Mouse (Mus musculus) olfactory bulb, adult 2 months (tissue): ENCODE measurements around the gene Patz1. TPM values are rescaled to one million over a fixed set of nuclear protein-coding genes. Genes with fewer than 3 reads are reported as not detected.
A peak's percentile ranks its signal among the peaks of the same experiment; 100 is the strongest.

Experiments used
- H3K27ac ChIP-seq: fragments of 200-500 bp; 2 replicates; pipeline ENCODE4 v1.5.1; 2012; ENCODE audit warnings: low read depth, low read length; ENCODE audit not compliant: insufficient read depth
- H3K4me1 ChIP-seq: fragments of 200-500 bp; 2 replicates; pipeline ENCODE4 v1.6.1; 2012; ENCODE audit warnings: low read length; ENCODE audit not compliant: control insufficient read depth, insufficient read depth
- H3K4me3 ChIP-seq: fragments of 200-500 bp; 2 replicates; pipeline ENCODE4 v1.5.1; 2012; ENCODE audit warnings: mild to moderate bottlenecking, low read depth, low read length, moderate library complexity; ENCODE audit not compliant: insufficient read depth
- CTCF ChIP-seq: fragments of 200-500 bp; IDR thresholded peaks from 2 replicates; pipeline ENCODE4 v1.5.1; 2012; ENCODE audit warnings: low read depth, mild to moderate bottlenecking, low read length, moderate library complexity; ENCODE audit not compliant: insufficient read depth
- POLR2A ChIP-seq: fragments of 200-500 bp; IDR thresholded peaks from 2 replicates; pipeline ENCODE4 v1.6.1; 2012; ENCODE audit warnings: mild to moderate bottlenecking, low read depth, low read length, moderate library complexity; ENCODE audit not compliant: insufficient read depth
- WGBS: fragments of 180-500 bp; shearing (Covaris S2); methylation state at CpG from one replicate; pipeline ENCODE4 v1.1.7; 2018; 5-methylcytosine and 5-hydroxymethylcytosine counted together
- polyA plus RNA-seq: library from polyadenylated mRNA; stranded (reverse); fragments of >200 nt; gene quantifications from 2 replicates; pipeline ENCODE4 v1.2.4, GENCODE M21; 2012; ENCODE audit warnings: low replicate concordance; ENCODE audit not compliant: missing spikeins, insufficient read depth, insufficient read length

The Patz1 gene
- polyA plus RNA-seq, result not detected in 2 replicates

DNA sequence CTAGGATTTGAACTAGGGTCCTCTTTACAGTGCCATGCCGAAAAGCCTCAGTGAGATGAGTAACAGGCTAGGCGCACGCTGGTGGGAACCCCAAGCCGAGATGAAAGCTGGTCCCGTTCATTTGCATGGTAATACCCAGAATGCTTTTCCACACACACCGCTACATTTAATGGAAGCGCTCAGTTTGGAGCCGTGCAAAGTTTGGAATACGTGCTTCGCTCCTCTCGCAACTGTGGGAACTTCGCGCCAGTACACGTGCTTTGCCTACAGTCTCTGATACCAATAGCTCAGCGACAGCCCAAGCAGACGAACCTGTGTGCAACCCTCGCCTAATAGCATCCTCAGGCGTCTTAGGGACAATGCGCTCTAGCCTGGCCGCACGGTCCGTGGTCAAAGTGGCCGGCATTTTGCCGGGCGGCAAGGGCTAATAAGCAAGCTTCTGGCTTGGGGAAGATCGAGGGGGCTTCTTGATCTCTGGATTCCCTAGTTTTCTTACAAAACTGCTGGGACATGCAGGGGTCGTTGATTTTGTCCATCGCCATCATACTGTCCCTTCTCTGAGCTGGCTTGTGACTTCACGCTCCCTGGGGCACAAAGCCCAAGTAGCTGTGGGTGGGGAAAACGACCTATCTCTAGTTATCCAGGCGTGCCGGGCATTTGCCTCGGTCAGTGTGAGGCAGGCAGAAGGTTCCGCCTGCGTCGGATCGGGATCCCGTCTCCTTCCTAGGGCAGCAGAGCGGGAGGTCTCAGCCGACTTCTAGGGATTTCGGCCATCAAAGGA, at the start of gene Patz1:
Gene Patz1, plus strand, starts transcription at position 354 of the 781 bp plus-strand sequence.
- WGBS, result under 1% methylated on average over 41 of the region's 41 CpGs
- Histone ChIP-seq H3K4me3 (peak within 1 kb of the TSS; percentile 91), H3K4me1 (peaks cover 34% of the 10 kb centered on the region), H3K27ac (peak within 1 kb of the TSS; percentile 99)
- TF ChIP-seq CTCF, result no peak
- 0 out of 2 replicates have a peak, but pooled peaks have one; percentile 3 for TF ChIP-seq POLR2A

- H3K27ac ChIP-seq, result no peak overlapping the region
- TF ChIP-seq CTCF (no peak), POLR2A (no peak)
- no peak overlapping the region for H3K4me3 ChIP-seq
- H3K4me1 ChIP-seq, result 0 out of 2 replicates have a peak, but pooled peaks cover 2% of the 10 kb centered on the region
- WGBS, result 95% methylated on average over 7 of the region's 7 CpGs
These were observed 46.3 kb upstream of the Patz1 start for GRCm38 (mm10) chr11:3242395-3242794.

DNA sequence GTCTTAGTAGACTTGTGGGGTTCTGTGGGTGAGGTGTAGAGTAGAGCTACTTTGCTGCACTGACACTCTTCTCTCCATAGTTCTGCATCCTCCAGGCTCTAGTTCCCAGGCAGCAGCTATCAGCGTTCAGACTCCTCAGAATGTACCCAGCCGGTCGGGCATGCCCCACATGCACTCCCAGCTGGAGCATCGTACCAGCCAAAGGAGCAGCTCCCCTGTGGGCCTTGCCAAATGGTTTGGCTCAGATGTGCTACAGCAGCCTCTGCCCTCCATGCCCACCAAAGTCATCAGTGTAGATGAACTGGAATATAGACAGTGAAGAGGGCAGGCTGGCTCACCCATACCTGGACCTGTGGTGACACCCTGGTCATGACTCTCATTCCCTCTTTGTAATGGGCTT, 44.9 kb upstream of the Patz1 start:
- Histone ChIP-seq H3K27ac (no peak overlapping the region), H3K4me3 (no peak overlapping the region), H3K4me1 (0 out of 2 replicates have a peak, but pooled peaks cover 2% of the 10 kb centered on the region)
- TF ChIP-seq POLR2A (no peak), CTCF (no peak)
- 33% methylated on average over 4 of the region's 4 CpGs for WGBS

DNA sequence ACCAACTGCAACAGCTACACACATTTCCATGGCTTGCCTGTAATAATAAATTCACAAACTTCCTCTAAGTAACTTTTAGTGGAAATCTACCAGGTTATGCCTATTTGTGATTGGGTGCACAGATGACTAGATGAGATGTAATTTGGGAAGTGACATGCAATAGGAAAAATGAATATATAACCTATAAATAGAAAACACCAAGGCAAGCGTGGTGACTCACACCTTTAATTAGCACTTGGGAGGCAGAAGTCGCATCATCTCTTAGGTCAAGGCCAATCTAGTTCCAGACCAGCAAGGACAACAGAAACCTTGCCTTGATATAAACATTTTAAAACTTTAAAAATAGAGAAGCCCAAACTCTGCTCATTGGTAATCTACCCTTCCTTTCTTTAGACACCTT, 41.3 kb upstream of the Patz1 start:
- 22% methylated on average over 2 of the region's 2 CpGs for WGBS
- Histone ChIP-seq H3K4me3 (no peak overlapping the region), H3K27ac (no peak overlapping the region), H3K4me1 (0 out of 2 replicates have a peak, but pooled peaks cover 2% of the 10 kb centered on the region)
- TF ChIP-seq POLR2A, result no peak
- TF ChIP-seq CTCF, result no peak

DNA sequence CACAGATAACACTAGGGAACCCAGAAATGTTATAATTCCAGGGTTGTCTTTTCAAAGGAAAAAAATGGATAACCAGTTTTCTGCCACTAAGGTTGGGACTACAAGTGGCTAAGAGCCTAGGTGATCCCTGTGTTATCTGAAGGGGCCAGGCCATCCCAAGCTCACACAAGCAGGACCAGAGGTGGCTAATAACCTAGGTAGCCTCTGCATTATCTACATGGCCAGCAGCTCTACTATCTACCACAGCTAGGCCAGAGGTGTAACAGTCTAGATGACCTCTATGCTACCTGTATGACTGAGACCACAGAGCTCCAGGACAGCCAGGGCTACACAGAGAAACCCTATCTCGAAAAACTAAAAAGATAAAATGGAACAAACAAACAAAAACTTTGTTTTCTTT, 29.1 kb upstream of the Patz1 start:
- H3K4me3 ChIP-seq, result no peak overlapping the region
- TF ChIP-seq CTCF (no peak), POLR2A (no peak)
- 94% methylated on average over 1 of the region's 1 CpGs for WGBS

GRCm38 (mm10) chr11:3265291-3266078, 23.2 kb upstream of the Patz1 start:
- under 1% methylated on average over 26 of the region's 26 CpGs for WGBS

More for the DNA sequence above, 29.1 kb upstream of the Patz1 start:
- peaks cover under 1% of the 10 kb centered on the region; the same call in 1 of the 2 replicates for H3K4me1 ChIP-seq
- no peak overlapping the region for H3K27ac ChIP-seq

GRCm38 (mm10) chr11:3266079-3266685, 22.5 kb upstream of the Patz1 start, which contains the start of gene Drg1:
Drg1 (minus strand) TSS chr11:3266415.
- TF ChIP-seq POLR2A, result peak; percentile 97
- TF ChIP-seq CTCF, result no peak
- Histone ChIP-seq H3K4me3 (peak within 1 kb of the TSS; percentile 79), H3K4me1 (peaks cover 2% of the 10 kb centered on the region; the same call in 1 of the 2 replicates), H3K27ac (peak within 1 kb of the TSS; percentile 65)
- WGBS, result under 1% methylated on average over 72 of the region's 72 CpGs

More at GRCm38 (mm10) chr11:3265291-3266078, 23.2 kb upstream of the Patz1 start:
- H3K27ac ChIP-seq, result peak overlapping the region; percentile 63
- peak overlapping the region; percentile 79 for H3K4me3 ChIP-seq
- TF ChIP-seq POLR2A (no peak), CTCF (no peak)
- H3K4me1 ChIP-seq, result peaks cover 2% of the 10 kb centered on the region; the same call in 1 of the 2 replicates

- no peak overlapping the region for H3K27ac ChIP-seq
- peaks cover 2% of the 10 kb centered on the region; the same call in 1 of the 2 replicates for H3K4me1 ChIP-seq
- TF ChIP-seq CTCF (no peak), POLR2A (no peak)
- WGBS, result 42% methylated on average over 7 of the region's 7 CpGs
- H3K4me3 ChIP-seq, result no peak overlapping the region
These were observed 21.5 kb upstream of the Patz1 start for GRCm38 (mm10) chr11:3267133-3267532.

- no peak for TF ChIP-seq CTCF
- no peak for TF ChIP-seq POLR2A
- 44% methylated on average over 4 of the region's 4 CpGs for WGBS
- no peak overlapping the region for H3K4me3 ChIP-seq
These were observed 19.4 kb upstream of the Patz1 start for GRCm38 (mm10) chr11:3269241-3269640.

More at GRCm38 (mm10) chr11:3269241-3269640, 19.4 kb upstream of the Patz1 start:
- peaks cover 2% of the 10 kb centered on the region; the same call in 1 of the 2 replicates for H3K4me1 ChIP-seq
- H3K27ac ChIP-seq, result no peak overlapping the region
